Mouse (Mus musculus): Measurements from ENCODE around the gene Hoxc9. TPM values are rescaled to one million over a fixed set of nuclear protein-coding genes. Genes with fewer than 3 reads are reported as not detected.

The Hoxc9 gene
- total RNA-seq, 2 experiments from 2014 or later: not detected

- ATAC-seq (replicated peaks; ENCODE audit: poor library complexity, severe bottlenecking): no peak
These were observed 38.8 kb downstream of the Hoxc9 start for GRCm38 (mm10) chr15:103015009-103015399.

GRCm38 (mm10) chr15:103015406-103016166 is 39.3 kb downstream of the Hoxc9 start:
- no peak for ATAC-seq (replicated peaks; ENCODE audit: poor library complexity, severe bottlenecking)

GRCm38 (mm10) chr15:103018636-103019035 is 42.4 kb downstream of the Hoxc9 start, which contains the start of gene Hoxc4:
Gene Hoxc4, plus strand, starts transcription at chr15:103018934.
- ATAC-seq (replicated peaks; ENCODE audit: poor library complexity, severe bottlenecking): no peak

- ATAC-seq (replicated peaks; ENCODE audit: poor library complexity, severe bottlenecking): no peak
These were observed 44.7 kb downstream of the Hoxc9 start for GRCm38 (mm10) chr15:103020899-103021418.

- no peak for ATAC-seq (replicated peaks; ENCODE audit: poor library complexity, severe bottlenecking)
These were observed 45.3 kb downstream of the Hoxc9 start for GRCm38 (mm10) chr15:103021544-103021943.

GRCm38 (mm10) chr15:103024131-103024530 is 47.9 kb downstream of the Hoxc9 start:
- ATAC-seq (replicated peaks; ENCODE audit: poor library complexity, severe bottlenecking): no peak

- no peak for ATAC-seq (replicated peaks; ENCODE audit: poor library complexity, severe bottlenecking)
These were observed 51.3 kb downstream of the Hoxc9 start for GRCm38 (mm10) chr15:103027266-103028235.

- no peak for ATAC-seq (replicated peaks; ENCODE audit: poor library complexity, severe bottlenecking)
These were observed 52.8 kb downstream of the Hoxc9 start for GRCm38 (mm10) chr15:103028916-103029512.

GRCm38 (mm10) chr15:103030142-103030541 is 53.9 kb downstream of the Hoxc9 start:
- no peak for ATAC-seq (replicated peaks; ENCODE audit: poor library complexity, severe bottlenecking)

GRCm38 (mm10) chr15:103032167-103032566 is 55.9 kb downstream of the Hoxc9 start:
- ATAC-seq (replicated peaks; ENCODE audit: poor library complexity, severe bottlenecking): no peak

- ATAC-seq (replicated peaks; ENCODE audit: poor library complexity, severe bottlenecking): no peak
These were observed 56.7 kb downstream of the Hoxc9 start for GRCm38 (mm10) chr15:103032646-103033575.

GRCm38 (mm10) chr15:103034043-103034806 is 58.0 kb downstream of the Hoxc9 start:
- peak; percentile 56 for ATAC-seq (replicated peaks; ENCODE audit: poor library complexity, severe bottlenecking)

Other genes with a start within 250 kb of the Hoxc9 start
- gene Hoxc13, start 55.3 kb upstream of the Hoxc9 start, total RNA-seq (2014; fragmentation: Nextera tagmentation): not detected in 2 replicates
- not detected in 2 replicates for gene Hoxc13, start 55.3 kb upstream of the Hoxc9 start, total RNA-seq (2017)
- gene Hoxc12, start 39.7 kb upstream of the Hoxc9 start, total RNA-seq (2014; fragmentation: Nextera tagmentation): not detected in 2 replicates
- not detected in 2 replicates for gene Hoxc12, start 39.7 kb upstream of the Hoxc9 start, total RNA-seq (2017)
- not detected in 2 replicates for gene Hoxc11, start 22.0 kb upstream of the Hoxc9 start, total RNA-seq (2014; fragmentation: Nextera tagmentation)
- gene Hoxc11, start 22.0 kb upstream of the Hoxc9 start, total RNA-seq (2017): not detected in 2 replicates
- gene Hoxc10, start 9.6 kb upstream of the Hoxc9 start, total RNA-seq (2014; fragmentation: Nextera tagmentation): not detected in 2 replicates
- gene Hoxc10, start 9.6 kb upstream of the Hoxc9 start, total RNA-seq (2017): not detected in 2 replicates
- gene Hoxc5, start 9.0 kb upstream of the Hoxc9 start, total RNA-seq (2014; fragmentation: Nextera tagmentation): not detected in 2 replicates
- not detected in 2 replicates for gene Hoxc5, start 9.0 kb upstream of the Hoxc9 start, total RNA-seq (2017)
- gene Hoxc8, start 14.2 kb downstream of the Hoxc9 start, total RNA-seq (2014; fragmentation: Nextera tagmentation): not detected in 2 replicates
- not detected in 2 replicates for gene Hoxc8, start 14.2 kb downstream of the Hoxc9 start, total RNA-seq (2017)
- not detected in 2 replicates for gene Hoxc6, start 21.8 kb downstream of the Hoxc9 start, total RNA-seq (2014; fragmentation: Nextera tagmentation)
- gene Hoxc6, start 21.8 kb downstream of the Hoxc9 start, total RNA-seq (2017): not detected in 2 replicates
- not detected in 2 replicates for gene Hoxc4, start 42.5 kb downstream of the Hoxc9 start, total RNA-seq (2014; fragmentation: Nextera tagmentation)
- gene Hoxc4, start 42.5 kb downstream of the Hoxc9 start, total RNA-seq (2017): not detected in 2 replicates
- 3.3 and 4.7 TPM in 2 replicates for gene Smug1, start 190.7 kb downstream of the Hoxc9 start, total RNA-seq (2014; fragmentation: Nextera tagmentation)
- gene Smug1, start 190.7 kb downstream of the Hoxc9 start, total RNA-seq (2017): 1.8 and 4.0 TPM in 2 replicates

Data from granulocyte monocyte progenitor cell, adult 5-6 weeks (primary cell).